Mouse (Mus musculus): ENCODE results near the gene Olfr433. TPM values are rescaled to one million over a fixed set of nuclear protein-coding genes. Genes with fewer than 3 reads are reported as not detected.
"Not testable (repeated sequence)": the region's sequence is repeated elsewhere in the genome, so short reads cannot be mapped to it uniquely, and the experiment has no call there.

The Olfr433 gene
- total and polyA plus RNA-seq, 3 experiments, result not detected

GRCm38 (mm10) chr1:174038480-174038879 lies 2.0 kb upstream of the Olfr433 start:
- H3K27me3 ChIP-seq (ENCODE audit: control insufficient read depth in 1 of 2, insufficient read depth in 2 of 2, low read length in 2 of 2), result no peaks in the 10 kb centered on the region
- H3K4me3 ChIP-seq (ENCODE audit: control insufficient read depth in 1 of 2, insufficient read depth in 1 of 2, low read depth in 2 of 2, low read length in 2 of 2), result no peak overlapping the region
- H3K9ac ChIP-seq (ENCODE audit: control insufficient read depth, low read depth, low read length, poor library complexity, severe bottlenecking), result no peak overlapping the region
- H3K9me3 ChIP-seq (replicated peaks; ENCODE audit: insufficient read depth, low read length), result no peaks in the 10 kb centered on the region
- no peaks in the 10 kb centered on the region for H3K79me2 ChIP-seq (ENCODE audit: control insufficient read depth, insufficient read depth, low read length, poor library complexity)
- no peaks in the 10 kb centered on the region for H3K36me3 ChIP-seq (ENCODE audit: control insufficient read depth in 1 of 2, insufficient read depth in 2 of 2, low read length in 2 of 2)
- no peak for TF ChIP-seq RAD21 (IDR thresholded peaks at IDR 0.05; ENCODE audit: low read depth, low read length)
- no peak for TF ChIP-seq MYB (IDR thresholded peaks at IDR 0.05; ENCODE audit: low read depth, low read length)
- no peak for TF ChIP-seq CHD1 (IDR thresholded peaks at IDR 0.05; ENCODE audit: low read depth, low read length)
- no peak for TF ChIP-seq JUND (IDR thresholded peaks at IDR 0.05; ENCODE audit: low read depth, low read length)
- no peak for TF ChIP-seq ELF1 (IDR thresholded peaks at IDR 0.05; ENCODE audit: low read depth, low read length)
- no peak for TF ChIP-seq MAZ (IDR thresholded peaks at IDR 0.05; ENCODE audit: low read depth, low read length)
- TF ChIP-seq GATA1 (IDR thresholded peaks at IDR 0.05; ENCODE audit: low read depth, low read length), result no peak
- TF ChIP-seq ZMIZ1 (IDR thresholded peaks at IDR 0.05; ENCODE audit: low read depth, low read length), result no peak
- TF ChIP-seq NRF1 (IDR thresholded peaks at IDR 0.05; ENCODE audit: insufficient read depth, low read depth, low read length, poor library complexity, severe bottlenecking), result no peak
- TF ChIP-seq SIN3A (IDR thresholded peaks at IDR 0.05; ENCODE audit: low read length), result no peak
- TF ChIP-seq TCF12 (IDR thresholded peaks at IDR 0.05; ENCODE audit: low read depth, low read length), result no peak
- DNase-seq (ENCODE audit: low read depth, low spot score), result no peak
- H3K4me1 ChIP-seq (ENCODE audit: control insufficient read depth in 1 of 2, insufficient read depth in 2 of 2, low read length in 2 of 2), result no peaks in the 10 kb centered on the region
- H3K27ac ChIP-seq (ENCODE audit: control insufficient read depth, low read depth, low read length), result no peak overlapping the region

GRCm38 (mm10) chr1:174042091-174042884 lies 1.8 kb downstream of the Olfr433 start:
- not testable (repeated sequence) for DNase-seq (ENCODE audit: low read depth, low spot score); H3K79me2 ChIP-seq (ENCODE audit: control insufficient read depth, insufficient read depth, low read length, poor library complexity); H3K4me3 ChIP-seq (ENCODE audit: control insufficient read depth in 1 of 2, insufficient read depth in 1 of 2, low read depth in 2 of 2, low read length in 2 of 2); H3K9me3 ChIP-seq (replicated peaks; ENCODE audit: insufficient read depth, low read length); H3K4me1 ChIP-seq (ENCODE audit: control insufficient read depth in 1 of 2, insufficient read depth in 2 of 2, low read length in 2 of 2); H3K27ac ChIP-seq (ENCODE audit: control insufficient read depth, low read depth, low read length); H3K36me3 ChIP-seq (ENCODE audit: control insufficient read depth in 1 of 2, insufficient read depth in 2 of 2, low read length in 2 of 2); H3K9ac ChIP-seq (ENCODE audit: control insufficient read depth, low read depth, low read length, poor library complexity, severe bottlenecking); H3K27me3 ChIP-seq (ENCODE audit: control insufficient read depth in 1 of 2, insufficient read depth in 2 of 2, low read length in 2 of 2)

GRCm38 (mm10) chr1:174044431-174044830 lies 3.9 kb downstream of the Olfr433 start:
- no peak for DNase-seq (ENCODE audit: low read depth, low spot score)

GRCm38 (mm10) chr1:174048227-174048626 lies 7.7 kb downstream of the Olfr433 start:
- H3K36me3 ChIP-seq (ENCODE audit: control insufficient read depth in 1 of 2, insufficient read depth in 2 of 2, low read length in 2 of 2); DNase-seq (ENCODE audit: low read depth, low spot score); H3K4me1 ChIP-seq (ENCODE audit: control insufficient read depth in 1 of 2, insufficient read depth in 2 of 2, low read length in 2 of 2): not testable (repeated sequence)

More at GRCm38 (mm10) chr1:174044431-174044830, 3.9 kb downstream of the Olfr433 start:
- Histone ChIP-seq H3K27me3 (ENCODE audit: control insufficient read depth in 1 of 2, insufficient read depth in 2 of 2, low read length in 2 of 2) (no peaks in the 10 kb centered on the region), H3K9me3 (replicated peaks; ENCODE audit: insufficient read depth, low read length) (no peaks in the 10 kb centered on the region), H3K9ac (ENCODE audit: control insufficient read depth, low read depth, low read length, poor library complexity, severe bottlenecking) (no peak overlapping the region), H3K4me1 (ENCODE audit: control insufficient read depth in 1 of 2, insufficient read depth in 2 of 2, low read length in 2 of 2) (no peaks in the 10 kb centered on the region), H3K79me2 (ENCODE audit: control insufficient read depth, insufficient read depth, low read length, poor library complexity) (no peaks in the 10 kb centered on the region), H3K27ac (ENCODE audit: control insufficient read depth, low read depth, low read length) (no peak overlapping the region), H3K36me3 (ENCODE audit: control insufficient read depth in 1 of 2, insufficient read depth in 2 of 2, low read length in 2 of 2) (no peaks in the 10 kb centered on the region), H3K4me3 (ENCODE audit: control insufficient read depth in 1 of 2, insufficient read depth in 1 of 2, low read depth in 2 of 2, low read length in 2 of 2) (no peak overlapping the region)
- TF ChIP-seq POLR2A (IDR thresholded peaks at IDR 0.05; ENCODE audit: control insufficient read depth in 1 of 2, insufficient read depth in 1 of 2, low read depth in 1 of 2, low read length in 2 of 2, poor library complexity in 1 of 2), result no peak
- no peak for TF ChIP-seq SIN3A (IDR thresholded peaks at IDR 0.05; ENCODE audit: low read length)
- TF ChIP-seq CHD2 (IDR thresholded peaks at IDR 0.05; ENCODE audit: low read length), result no peak
- no peak for TF ChIP-seq NELFE (IDR thresholded peaks at IDR 0.05; ENCODE audit: low read depth, low read length)
- TF ChIP-seq UBTF (IDR thresholded peaks at IDR 0.05; ENCODE audit: borderline replicate concordance, insufficient read depth, low read depth, low read length), result no peak
- no peak for TF ChIP-seq EP300 (IDR thresholded peaks at IDR 0.05; ENCODE audit: low read depth in 1 of 2, low read length in 2 of 2)
- TF ChIP-seq MAX (IDR thresholded peaks at IDR 0.05; ENCODE audit: low read length), result no peak
- no peak for TF ChIP-seq CTCF (IDR thresholded peaks at IDR 0.05 in 2 of 3, conservative IDR thresholded peaks at IDR 0.05 in 1 of 3; ENCODE audit: control insufficient read depth in 1 of 3, insufficient read depth in 1 of 3, low read depth in 2 of 3, low read length in 3 of 3, poor library complexity in 1 of 3, severe bottlenecking in 1 of 3)
- no peak for TF ChIP-seq KAT2A (conservative IDR thresholded peaks at IDR 0.05; ENCODE audit: low read depth, low read length)
- TF ChIP-seq ETS1 (IDR thresholded peaks at IDR 0.05; ENCODE audit: low read depth, low read length), result no peak
- no peak for TF ChIP-seq ZC3H11A (IDR thresholded peaks at IDR 0.05; ENCODE audit: low read depth, low read length)

More at GRCm38 (mm10) chr1:174048227-174048626, 7.7 kb downstream of the Olfr433 start:
- H3K9ac ChIP-seq (ENCODE audit: control insufficient read depth, low read depth, low read length, poor library complexity, severe bottlenecking); H3K27me3 ChIP-seq (ENCODE audit: control insufficient read depth in 1 of 2, insufficient read depth in 2 of 2, low read length in 2 of 2); H3K9me3 ChIP-seq (replicated peaks; ENCODE audit: insufficient read depth, low read length); H3K79me2 ChIP-seq (ENCODE audit: control insufficient read depth, insufficient read depth, low read length, poor library complexity); H3K27ac ChIP-seq (ENCODE audit: control insufficient read depth, low read depth, low read length); H3K4me3 ChIP-seq (ENCODE audit: control insufficient read depth in 1 of 2, insufficient read depth in 1 of 2, low read depth in 2 of 2, low read length in 2 of 2): not testable (repeated sequence)

All from MEL (cell line).